11 mouse cellular contexts compared by ENCODE assay signal in genomic region chr10:43081316-43081715, GRCm38 (mm10).
DNase-seq lines count a peak whose midpoint lies in the region; ATAC-seq and TF ChIP-seq lines count a peak whose summit lies in the region.
"Had no signal": no experiment of that assay in that cellular context is flagged by ENCODE, and none has a peak within 500 bp of the region (broad histone marks: within the 10 kb centered on the region; RNA-seq: fewer than 3 reads in every experiment).

No protein-coding gene starts in this region.

- DNase-seq in adrenal gland, adult 18-20 months (ENCODE audit: low spot score in 2 of 2): peak; percentile 14 to 24
- DNase-seq in adrenal gland, postnatal 4 days (ENCODE audit: low spot score in 2 of 2): no peak
- peak; percentile 25 for DNase-seq in gastrocnemius, postnatal 10 days
- DNase-seq in gastrocnemius, adult 2 months: no peak
- DNase-seq in right cerebral cortex, adult 18-20 months: peak; percentile 44
- DNase-seq in right cerebral cortex, postnatal 36 days (ENCODE audit: low spot score in 2 of 2): no peak
- DNase-seq in midbrain, embryonic 11.5 days (ENCODE audit: low spot score, missing footprints): no peak
- DNase-seq in hindbrain, embryonic 10.5 days (ENCODE audit: low spot score): no peak
- DNase-seq: liver had no signal

- H3K4me3 ChIP-seq in gastrocnemius, adult 2 months: no peak overlapping the region
- H3K4me3 ChIP-seq in midbrain, embryonic 11.5 days (ENCODE audit: low read depth, low read length): no peak overlapping the region
- no peak overlapping the region for H3K4me3 ChIP-seq in hindbrain, embryonic 10.5 days
- H3K4me3 ChIP-seq: embryonic facial prominence, embryonic 15.5 days; intestine, embryonic 15.5 days had no signal

- 83% methylated on average over 3 of the region's 3 CpGs for WGBS in midbrain, embryonic 11.5 days
- WGBS in hindbrain, embryonic 10.5 days: 90% methylated on average over 3 of the region's 3 CpGs

- intact Hi-C loops in gastrocnemius, adult 2 months (cut with DNase I): no loop called here

- H3K4me2 ChIP-seq in midbrain, embryonic 11.5 days: no peak overlapping the region
- H3K4me2 ChIP-seq: embryonic facial prominence, embryonic 15.5 days; intestine, embryonic 15.5 days had no signal

- no peaks in the 10 kb centered on the region for H3K9me3 ChIP-seq in midbrain, embryonic 11.5 days (ENCODE audit: control insufficient read depth, low read length)
- no peaks in the 10 kb centered on the region for H3K9me3 ChIP-seq in hindbrain, embryonic 10.5 days
- H3K9me3 ChIP-seq: embryonic facial prominence, embryonic 15.5 days; intestine, embryonic 15.5 days had no signal

- ATAC-seq in midbrain, embryonic 11.5 days (ENCODE audit: low FRiP score): no peak
- ATAC-seq: intestine, embryonic 15.5 days had no signal

- H3K9ac ChIP-seq in midbrain, embryonic 11.5 days (ENCODE audit: low read length): no peak overlapping the region
- H3K9ac ChIP-seq: embryonic facial prominence, embryonic 15.5 days; intestine, embryonic 15.5 days had no signal

- H3K36me3 ChIP-seq in midbrain, embryonic 11.5 days (ENCODE audit: control insufficient read depth, insufficient read depth, low read length): no peaks in the 10 kb centered on the region
- no peaks in the 10 kb centered on the region for H3K36me3 ChIP-seq in hindbrain, embryonic 10.5 days
- H3K36me3 ChIP-seq: embryonic facial prominence, embryonic 15.5 days; intestine, embryonic 15.5 days had no signal

- no peak overlapping the region; the same call in 1 of the 2 replicates for H3K27ac ChIP-seq in gastrocnemius, adult 2 months
- no peak overlapping the region for H3K27ac ChIP-seq in midbrain, embryonic 11.5 days (ENCODE audit: low read depth, low read length)
- H3K27ac ChIP-seq in hindbrain, embryonic 10.5 days: no peak overlapping the region
- H3K27ac ChIP-seq: embryonic facial prominence, embryonic 15.5 days; intestine, embryonic 15.5 days had no signal

- peaks cover 14% of the 10 kb centered on the region for H3K4me1 ChIP-seq in midbrain, embryonic 11.5 days (ENCODE audit: control insufficient read depth, insufficient read depth, low read length)
- peaks cover 19% of the 10 kb centered on the region for H3K4me1 ChIP-seq in hindbrain, embryonic 10.5 days (replicated peaks)
- H3K4me1 ChIP-seq: embryonic facial prominence, embryonic 15.5 days; intestine, embryonic 15.5 days had no signal

- TF ChIP-seq CTCF in gastrocnemius, adult 2 months (IDR thresholded peaks at IDR 0.05): no peak

- H3K27me3 ChIP-seq in midbrain, embryonic 11.5 days (ENCODE audit: control insufficient read depth, insufficient read depth, low read length): no peaks in the 10 kb centered on the region
- no peaks in the 10 kb centered on the region for H3K27me3 ChIP-seq in hindbrain, embryonic 10.5 days (ENCODE audit: insufficient read depth, poor library complexity, severe bottlenecking)
- H3K27me3 ChIP-seq: embryonic facial prominence, embryonic 15.5 days; intestine, embryonic 15.5 days had no signal

Comparison
In these comparisons a context has a peak if more than half of its experiments do, and no peak if none do; other contexts are left out.
1. DNase-seq: peak in adrenal gland, adult 18-20 months (2 of 2), gastrocnemius, postnatal 10 days (single experiment) and right cerebral cortex, adult 18-20 months (single experiment); none in adrenal gland, postnatal 4 days (0 of 2), gastrocnemius, adult 2 months (single experiment), right cerebral cortex, postnatal 36 days (0 of 2), midbrain, embryonic 11.5 days (single experiment) and hindbrain, embryonic 10.5 days (single experiment).